ENCODE assay signal across 9 mouse cellular contexts in the genomic region with DNA sequence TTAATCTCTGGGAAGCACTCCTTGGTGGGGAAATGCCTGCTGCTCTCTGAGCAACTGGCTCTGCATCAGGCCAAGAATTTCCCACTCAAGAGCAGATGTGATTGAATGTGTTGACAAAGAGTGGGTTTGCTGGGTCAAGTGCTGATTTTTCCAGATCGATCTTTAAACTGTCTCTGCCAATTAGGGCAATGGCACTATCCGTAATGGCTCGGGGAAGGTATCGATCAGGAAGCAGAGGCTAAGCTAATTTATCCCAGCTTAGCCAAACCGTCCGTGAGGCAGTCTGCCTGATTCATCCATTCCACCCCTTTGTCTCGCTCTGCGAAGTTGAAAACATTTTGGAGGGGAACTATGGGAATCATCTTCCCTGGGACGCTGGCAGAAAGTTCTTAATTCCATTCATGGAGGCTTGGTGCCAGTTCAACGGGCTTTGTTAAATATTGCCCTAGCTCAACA.
DNase-seq lines count a peak whose midpoint lies in the region; ATAC-seq and TF ChIP-seq lines count a peak whose summit lies in the region.
"Had no signal": no experiment of that assay in that cellular context is flagged by ENCODE, and none has a peak within 500 bp of the region (broad histone marks: within the 10 kb centered on the region; RNA-seq: fewer than 3 reads in every experiment).

No protein-coding gene starts in this region.

- peaks cover 5% of the 10 kb centered on the region; the same call in 1 of the 2 replicates for H3K27me3 ChIP-seq in forebrain, embryonic 10.5 days (ENCODE audit: poor library complexity, severe bottlenecking)
- no peaks in the 10 kb centered on the region for H3K27me3 ChIP-seq in hindbrain, embryonic 12.5 days
- no peaks in the 10 kb centered on the region for H3K27me3 ChIP-seq in midbrain, postnatal 0 days (ENCODE audit: insufficient read depth, low read length)

- WGBS in forebrain, embryonic 10.5 days: 23% methylated on average over 10 of the region's 10 CpGs
- WGBS in hindbrain, embryonic 12.5 days: 51% methylated on average over 10 of the region's 10 CpGs
- 15% methylated on average over 10 of the region's 10 CpGs for WGBS in midbrain, postnatal 0 days

- intact Hi-C loops in left cerebral cortex, postnatal 36 days (cut with DNase I): no loop called here

- H3K4me1 ChIP-seq in forebrain, embryonic 10.5 days: peaks cover 24% of the 10 kb centered on the region
- H3K4me1 ChIP-seq in hindbrain, embryonic 12.5 days: peaks cover 15% of the 10 kb centered on the region
- H3K4me1 ChIP-seq in midbrain, postnatal 0 days (ENCODE audit: insufficient read depth, low read length): peaks cover 7% of the 10 kb centered on the region; the same call in 1 of the 2 replicates

- no peak for ATAC-seq in hindbrain, embryonic 12.5 days (ENCODE audit: low FRiP score)
- no peak for ATAC-seq in midbrain, postnatal 0 days (ENCODE audit: low FRiP score)

- H3K9me3 ChIP-seq in forebrain, embryonic 10.5 days: no peaks in the 10 kb centered on the region
- no peaks in the 10 kb centered on the region for H3K9me3 ChIP-seq in hindbrain, embryonic 12.5 days (replicated peaks)
- no peaks in the 10 kb centered on the region for H3K9me3 ChIP-seq in midbrain, postnatal 0 days (ENCODE audit: low read length)

- DNase-seq in layer of hippocampus, adult 2 months (ENCODE audit: low spot score in 2 of 2): no peak
- DNase-seq in layer of hippocampus, postnatal 25 days (ENCODE audit: extremely low spot score in 1 of 2, low spot score in 1 of 2): no peak
- DNase-seq in forebrain, embryonic 10.5 days (ENCODE audit: extremely low spot score, low spot score): peak; percentile 17
- DNase-seq in midbrain, postnatal 0 days (ENCODE audit: low spot score): peak; percentile 28
- no peak for DNase-seq in thymus, postnatal 4 days
- DNase-seq in cerebellum, postnatal 4 days (ENCODE audit: low spot score in 2 of 2): no peak
- no peak for DNase-seq in left cerebral cortex, postnatal 36 days (ENCODE audit: low spot score in 2 of 2)
- DNase-seq: kidney, adult 11 months had no signal

- peak overlapping the region; percentile 1; the same call in 1 of the 2 replicates for H3K4me3 ChIP-seq in layer of hippocampus, adult 2 months
- peak overlapping the region; percentile 9; the same call in 1 of the 2 replicates for H3K4me3 ChIP-seq in forebrain, embryonic 10.5 days
- no peak overlapping the region for H3K4me3 ChIP-seq in hindbrain, embryonic 12.5 days
- peak overlapping the region; percentile 3; the same call in 1 of the 2 replicates for H3K4me3 ChIP-seq in midbrain, postnatal 0 days (ENCODE audit: low read depth, low read length)

- TF ChIP-seq CTCF in layer of hippocampus, adult 2 months (conservative IDR thresholded peaks at IDR 0.05): no peak
- TF ChIP-seq CTCF in midbrain, postnatal 0 days (IDR thresholded peaks at IDR 0.05): no peak

- H3K4me2 ChIP-seq in hindbrain, embryonic 12.5 days (replicated peaks): 0 out of 2 replicates have a peak overlapping the region, but pooled peaks have one; percentile 8
- peak overlapping the region; percentile 37 for H3K4me2 ChIP-seq in midbrain, postnatal 0 days (ENCODE audit: low read depth, low read length, poor library complexity, severe bottlenecking)

- peak overlapping the region; percentile 4; the same call in 1 of the 2 replicates for H3K27ac ChIP-seq in layer of hippocampus, adult 2 months
- peak overlapping the region; percentile 59 for H3K27ac ChIP-seq in forebrain, embryonic 10.5 days
- H3K27ac ChIP-seq in hindbrain, embryonic 12.5 days: no peak overlapping the region
- H3K27ac ChIP-seq in midbrain, postnatal 0 days (ENCODE audit: low read depth, low read length): no peak overlapping the region

- no peaks in the 10 kb centered on the region for H3K36me3 ChIP-seq in forebrain, embryonic 10.5 days (replicated peaks)
- H3K36me3 ChIP-seq in hindbrain, embryonic 12.5 days: no peaks in the 10 kb centered on the region
- no peaks in the 10 kb centered on the region for H3K36me3 ChIP-seq in midbrain, postnatal 0 days (ENCODE audit: insufficient read depth, low read length)

- H3K9ac ChIP-seq in hindbrain, embryonic 12.5 days: no peak overlapping the region
- H3K9ac ChIP-seq in midbrain, postnatal 0 days (replicated peaks; ENCODE audit: low read length, poor library complexity, severe bottlenecking): no peak overlapping the region

Comparison
In these comparisons a context has a peak if more than half of its experiments do, and no peak if none do; other contexts are left out.
1. DNase-seq: peak in forebrain, embryonic 10.5 days (single experiment) and midbrain, postnatal 0 days (single experiment); none in layer of hippocampus, adult 2 months (0 of 2), layer of hippocampus, postnatal 25 days (0 of 2), thymus, postnatal 4 days (single experiment), cerebellum, postnatal 4 days (0 of 2) and left cerebral cortex, postnatal 36 days (0 of 2).
2. H3K27ac ChIP-seq: peak in layer of hippocampus, adult 2 months (single experiment) and forebrain, embryonic 10.5 days (single experiment); none in hindbrain, embryonic 12.5 days (single experiment) and midbrain, postnatal 0 days (single experiment).